Mouse (Mus musculus): ENCODE data around the gene Rras. TPM values are rescaled to one million over a fixed set of nuclear protein-coding genes. Genes with fewer than 3 reads are reported as not detected.
A peak's percentile ranks its signal among the peaks of the same experiment; 100 is the strongest.

Gene Rras
- polyA plus RNA-seq (2014; fragmentation: Nextera tagmentation; extraction: Ambion mirVana): 74.4 and 76.1 TPM in 2 replicates

DNA sequence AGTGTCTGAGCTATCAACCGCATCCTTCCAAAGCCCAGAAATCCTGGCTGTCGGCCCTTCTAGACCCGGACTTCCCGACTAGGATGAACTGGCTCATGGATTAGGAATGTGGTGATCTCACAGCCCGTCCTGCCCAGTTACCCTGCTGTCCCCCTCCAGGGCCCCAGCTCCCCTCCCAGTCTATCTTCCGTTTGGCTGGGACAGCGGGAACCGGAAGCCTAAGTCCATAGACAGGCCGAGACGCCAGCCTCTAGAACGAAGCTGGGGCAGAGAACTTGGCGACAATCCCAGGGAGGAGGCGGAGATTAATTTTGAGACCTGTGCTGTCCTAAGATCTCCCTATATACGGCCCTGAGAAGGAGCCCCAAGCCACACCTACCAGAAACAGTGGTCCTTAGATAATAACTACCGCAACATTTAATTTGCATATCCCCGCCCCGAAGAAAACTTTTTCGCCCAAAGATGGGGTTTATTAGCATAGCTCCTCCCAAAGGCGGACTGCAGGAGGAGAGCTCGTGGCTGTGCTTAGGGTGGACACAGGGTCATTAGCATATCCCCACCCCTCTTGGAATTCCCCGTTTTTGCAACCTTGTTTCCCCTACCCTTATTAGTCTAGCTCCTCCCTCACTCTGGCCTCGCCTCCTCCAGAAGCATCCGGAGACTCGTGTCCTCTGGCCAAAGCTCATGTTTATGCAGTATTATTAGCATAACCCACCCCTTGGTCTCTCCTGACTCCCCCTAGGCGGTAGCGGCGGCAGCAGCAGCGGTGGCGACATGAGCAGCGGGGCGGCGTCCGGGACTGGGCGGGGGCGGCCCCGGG is at the start of gene Rras:
Gene Rras (plus strand): TSS at position 720 of the 820 bp plus-strand sequence.
- H3K9me3 ChIP-seq (replicated peaks; ENCODE audit: control insufficient read depth, low read length): no peaks in the 10 kb centered on the region
- ATAC-seq (replicated peaks; ENCODE audit: insufficient number of reproducible peaks, low FRiP score, low TSS enrichment): peak; percentile 87
- H3K4me2 ChIP-seq: peak within 1 kb of the TSS; percentile 84
- peak within 1 kb of the TSS; percentile 80 for H3K9ac ChIP-seq (ENCODE audit: low read depth, low read length)
- peak within 1 kb of the TSS; percentile 99 for H3K27ac ChIP-seq (ENCODE audit: low read depth, low read length)
- H3K27me3 ChIP-seq (ENCODE audit: control insufficient read depth, insufficient read depth, low read length): no peaks in the 10 kb centered on the region
- H3K36me3 ChIP-seq (ENCODE audit: control insufficient read depth, insufficient read depth, low read length): peaks cover 6% of the 10 kb centered on the region
- WGBS (ENCODE audit: insufficient replicate concordance): under 1% methylated on average over 36 of the region's 36 CpGs
- H3K4me3 ChIP-seq (ENCODE audit: low read depth, low read length): peak within 1 kb of the TSS; percentile 94
- peaks cover 22% of the 10 kb centered on the region for H3K4me1 ChIP-seq (ENCODE audit: control insufficient read depth, insufficient read depth, low read length)

DNA sequence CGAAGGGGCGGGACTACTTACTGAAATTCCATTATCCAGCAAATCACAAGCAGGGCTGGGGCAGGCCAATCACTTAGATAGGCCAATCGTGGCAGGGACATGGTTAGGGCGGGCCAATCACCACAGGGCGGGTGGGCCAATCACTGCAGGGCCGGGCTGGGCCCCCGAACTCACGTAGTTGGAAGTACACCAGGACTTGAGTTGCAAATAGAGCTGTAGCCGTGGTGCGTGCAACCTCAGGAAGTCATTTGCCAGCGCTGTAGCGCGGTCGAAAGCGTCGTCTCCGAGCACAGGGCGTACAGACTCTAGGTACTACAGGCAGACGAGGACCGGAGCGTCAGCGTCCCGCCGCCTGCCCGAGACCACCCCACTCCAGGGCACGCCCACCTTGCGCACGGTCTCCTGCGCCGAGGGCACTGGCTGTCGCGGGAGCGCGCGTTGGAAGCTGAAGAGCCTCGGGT is 47.5 kb upstream of the Rras start:
- Histone ChIP-seq H3K27ac (ENCODE audit: low read depth, low read length) (peak overlapping the region; percentile 79; the same call in 1 of the 2 replicates), H3K9me3 (replicated peaks; ENCODE audit: control insufficient read depth, low read length) (no peaks in the 10 kb centered on the region), H3K9ac (ENCODE audit: low read depth, low read length) (peak overlapping the region; percentile 71), H3K4me3 (ENCODE audit: low read depth, low read length) (peak overlapping the region; percentile 59), H3K27me3 (ENCODE audit: control insufficient read depth, insufficient read depth, low read length) (no peaks in the 10 kb centered on the region), H3K4me2 (peak overlapping the region; percentile 65), H3K4me1 (ENCODE audit: control insufficient read depth, insufficient read depth, low read length) (peaks cover 9% of the 10 kb centered on the region; the same call in 1 of the 2 replicates), H3K36me3 (ENCODE audit: control insufficient read depth, insufficient read depth, low read length) (no peaks in the 10 kb centered on the region; the same call in 1 of the 2 replicates)
- under 1% methylated on average over 36 of the region's 36 CpGs for WGBS (ENCODE audit: insufficient replicate concordance)
- peak; percentile 93 for ATAC-seq (replicated peaks; ENCODE audit: insufficient number of reproducible peaks, low FRiP score, low TSS enrichment)

DNA sequence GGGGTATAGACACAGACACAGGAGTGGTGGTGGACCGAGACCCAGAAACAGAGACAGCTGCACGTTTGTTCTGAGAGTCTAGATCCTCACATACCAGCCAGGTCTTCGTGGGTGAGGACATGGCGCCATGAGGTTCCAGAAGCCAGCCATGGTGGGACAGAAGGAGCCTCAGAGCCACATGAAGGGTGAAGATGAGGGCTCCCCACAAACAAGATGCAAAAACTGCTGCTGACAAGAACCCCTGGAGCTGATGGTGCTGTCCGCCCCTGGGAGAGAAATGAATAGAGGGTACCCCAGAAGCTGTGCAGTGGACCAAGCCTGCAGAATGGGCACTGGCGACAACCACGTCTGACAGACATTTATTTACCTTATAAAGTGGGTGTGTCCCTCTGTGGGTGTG is 46.6 kb upstream of the Rras start:
- Histone ChIP-seq H3K27ac (ENCODE audit: low read depth, low read length) (no peak overlapping the region), H3K4me2 (peak overlapping the region; percentile 65), H3K36me3 (ENCODE audit: control insufficient read depth, insufficient read depth, low read length) (no peaks in the 10 kb centered on the region), H3K9ac (ENCODE audit: low read depth, low read length) (no peak overlapping the region; the same call in 1 of the 2 replicates), H3K4me3 (ENCODE audit: low read depth, low read length) (peak overlapping the region; percentile 59), H3K27me3 (ENCODE audit: control insufficient read depth, insufficient read depth, low read length) (no peaks in the 10 kb centered on the region), H3K4me1 (ENCODE audit: control insufficient read depth, insufficient read depth, low read length) (peaks cover 9% of the 10 kb centered on the region; the same call in 1 of the 2 replicates), H3K9me3 (replicated peaks; ENCODE audit: control insufficient read depth, low read length) (no peaks in the 10 kb centered on the region)
- whole genome bisulfite sequencing (ENCODE audit: insufficient replicate concordance): 72% methylated on average over 7 of the region's 7 CpGs
- no peak for ATAC-seq (replicated peaks; ENCODE audit: insufficient number of reproducible peaks, low FRiP score, low TSS enrichment)

DNA sequence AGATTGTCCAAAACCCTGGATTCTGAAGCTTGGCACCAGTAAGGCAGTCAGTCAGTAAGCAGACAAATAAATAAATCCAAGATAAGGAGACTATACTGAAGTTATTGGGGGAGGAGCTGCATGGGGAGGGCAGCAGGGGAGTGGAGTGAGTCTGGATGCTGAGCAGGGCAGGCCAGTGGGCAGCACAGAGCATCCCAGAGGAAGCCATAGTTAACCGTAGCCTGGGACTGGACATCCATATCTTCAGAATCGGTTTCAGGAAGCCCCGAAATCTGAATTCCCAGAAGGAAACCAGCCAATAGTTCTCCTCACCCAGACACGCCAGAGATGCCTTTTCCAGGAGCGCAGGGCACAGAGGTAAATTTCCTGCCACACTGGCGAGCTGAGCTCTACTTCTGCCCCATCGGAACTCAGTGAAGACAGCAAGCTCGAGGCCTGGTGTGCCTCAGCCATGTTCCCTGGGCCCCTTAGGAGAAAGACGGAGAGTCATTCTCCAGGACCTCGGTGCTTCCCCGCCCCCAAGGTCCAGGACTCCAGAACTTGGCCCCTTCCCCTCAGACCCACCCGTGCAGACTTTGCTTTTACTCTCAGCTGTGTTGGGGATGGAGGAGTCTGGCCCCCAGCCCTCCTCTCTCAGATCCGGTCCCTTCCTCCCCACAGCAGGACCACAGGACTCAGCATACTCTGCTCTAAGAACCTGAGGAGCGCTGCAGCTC is 44.2 kb upstream of the Rras start:
- Histone ChIP-seq H3K27ac (ENCODE audit: low read depth, low read length) (no peak overlapping the region), H3K4me2 (peak overlapping the region; percentile 64), H3K4me3 (ENCODE audit: low read depth, low read length) (peak overlapping the region; percentile 35), H3K27me3 (ENCODE audit: control insufficient read depth, insufficient read depth, low read length) (no peaks in the 10 kb centered on the region), H3K4me1 (ENCODE audit: control insufficient read depth, insufficient read depth, low read length) (peaks cover 9% of the 10 kb centered on the region; the same call in 1 of the 2 replicates), H3K9ac (ENCODE audit: low read depth, low read length) (peak overlapping the region; percentile 46), H3K9me3 (replicated peaks; ENCODE audit: control insufficient read depth, low read length) (no peaks in the 10 kb centered on the region), H3K36me3 (ENCODE audit: control insufficient read depth, insufficient read depth, low read length) (peaks cover 23% of the 10 kb centered on the region)
- ATAC-seq (replicated peaks; ENCODE audit: insufficient number of reproducible peaks, low FRiP score, low TSS enrichment): no peak
- 39% methylated on average over 14 of the region's 14 CpGs for WGBS (ENCODE audit: insufficient replicate concordance)

DNA sequence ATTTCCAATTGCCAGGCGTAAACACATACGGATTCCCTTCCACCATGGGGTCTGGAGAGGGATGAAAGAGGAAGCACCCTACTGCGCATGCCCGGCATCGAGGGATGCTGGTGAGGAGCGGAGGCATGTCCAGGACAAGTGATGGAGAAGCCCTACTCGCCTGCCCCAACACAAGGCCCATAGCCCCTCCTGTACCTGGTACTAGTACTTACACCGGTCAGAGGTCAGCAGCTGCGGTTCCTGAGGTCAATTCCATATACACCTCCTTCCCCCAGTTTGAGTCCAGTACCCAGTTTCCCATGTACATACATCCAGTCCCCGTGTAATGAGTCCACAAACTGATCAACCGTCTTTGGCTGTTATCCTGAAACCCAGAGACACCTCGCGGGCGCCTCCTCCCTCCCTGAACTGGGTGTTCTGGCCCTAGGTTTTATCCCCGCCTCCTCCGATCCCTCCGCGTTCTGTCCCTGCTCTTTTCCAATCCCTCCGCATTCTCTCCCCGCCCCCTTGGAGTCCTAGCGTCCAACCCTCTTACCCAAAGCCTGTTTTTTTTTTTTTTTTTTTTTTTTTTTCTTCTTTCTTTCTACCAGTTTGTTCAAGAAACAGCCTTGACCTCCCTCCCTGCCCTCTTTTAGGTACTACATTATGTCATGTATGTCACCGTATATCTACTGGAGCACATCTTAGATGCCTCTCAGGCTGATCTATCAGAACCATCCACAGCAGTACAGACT is 43.2 kb upstream of the Rras start, which contains the start of gene Cpt1c:
Gene Cpt1c (minus strand): TSS at position 469 of the 734 bp plus-strand sequence.
- Histone ChIP-seq H3K9ac (ENCODE audit: low read depth, low read length) (peak within 1 kb of the TSS; percentile 23), H3K27ac (ENCODE audit: low read depth, low read length) (peak within 1 kb of the TSS; percentile 8; the same call in 1 of the 2 replicates), H3K4me1 (ENCODE audit: control insufficient read depth, insufficient read depth, low read length) (peaks cover 9% of the 10 kb centered on the region; the same call in 1 of the 2 replicates), H3K36me3 (ENCODE audit: control insufficient read depth, insufficient read depth, low read length) (peaks cover 32% of the 10 kb centered on the region), H3K4me2 (peak within 1 kb of the TSS; percentile 64), H3K9me3 (replicated peaks; ENCODE audit: control insufficient read depth, low read length) (no peaks in the 10 kb centered on the region), H3K27me3 (ENCODE audit: control insufficient read depth, insufficient read depth, low read length) (no peaks in the 10 kb centered on the region), H3K4me3 (ENCODE audit: low read depth, low read length) (peak within 1 kb of the TSS; percentile 35)
- ATAC-seq (replicated peaks; ENCODE audit: insufficient number of reproducible peaks, low FRiP score, low TSS enrichment): no peak
- WGBS (ENCODE audit: insufficient replicate concordance): 4% methylated on average over 22 of the region's 22 CpGs

DNA sequence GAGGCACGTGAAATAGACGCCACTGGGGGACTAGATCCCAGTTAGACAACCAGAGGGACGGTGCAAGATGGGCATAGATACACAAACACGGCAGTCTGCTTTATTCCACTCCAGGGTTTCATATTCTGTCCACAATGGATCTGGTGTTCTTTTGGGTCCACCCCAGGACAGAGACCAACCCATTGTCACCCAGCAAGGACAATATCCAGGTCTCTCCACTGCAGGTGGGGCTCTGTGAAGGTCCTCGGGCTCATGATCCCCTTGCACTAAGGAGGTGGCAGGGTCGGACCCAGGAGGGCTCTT is 42.7 kb upstream of the Rras start:
- peaks cover 37% of the 10 kb centered on the region for H3K36me3 ChIP-seq (ENCODE audit: control insufficient read depth, insufficient read depth, low read length)
- H3K4me2 ChIP-seq: peak overlapping the region; percentile 64
- no peaks in the 10 kb centered on the region for H3K27me3 ChIP-seq (ENCODE audit: control insufficient read depth, insufficient read depth, low read length)
- 27% methylated on average over 6 of the region's 6 CpGs for WGBS (ENCODE audit: insufficient replicate concordance)
- H3K9me3 ChIP-seq (replicated peaks; ENCODE audit: control insufficient read depth, low read length): no peaks in the 10 kb centered on the region
- H3K27ac ChIP-seq (ENCODE audit: low read depth, low read length): no peak overlapping the region
- peaks cover 9% of the 10 kb centered on the region; the same call in 1 of the 2 replicates for H3K4me1 ChIP-seq (ENCODE audit: control insufficient read depth, insufficient read depth, low read length)
- H3K9ac ChIP-seq (ENCODE audit: low read depth, low read length): no peak overlapping the region
- no peak overlapping the region for H3K4me3 ChIP-seq (ENCODE audit: low read depth, low read length)
- no peak for ATAC-seq (replicated peaks; ENCODE audit: insufficient number of reproducible peaks, low FRiP score, low TSS enrichment)

DNA sequence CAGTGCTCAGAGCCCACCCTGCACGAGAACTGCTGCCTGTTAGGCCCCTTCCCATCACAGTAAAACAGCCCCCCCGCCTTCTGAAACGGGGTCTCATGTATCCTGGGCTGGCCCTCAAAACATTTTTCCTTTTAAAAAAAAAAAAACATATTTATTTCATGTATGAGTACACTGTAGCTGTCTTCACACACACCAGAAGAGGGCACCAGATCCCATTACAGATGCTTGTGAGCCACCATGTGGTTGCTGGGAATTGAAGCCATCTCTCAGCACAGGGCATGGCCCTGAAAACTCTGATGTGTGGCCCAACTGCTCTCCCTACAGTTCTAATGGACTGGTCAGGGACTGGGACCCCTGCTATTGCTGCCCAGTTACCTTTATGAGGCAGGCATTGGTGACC is 39.5 kb upstream of the Rras start:
- no peak overlapping the region for H3K27ac ChIP-seq (ENCODE audit: low read depth, low read length)
- H3K36me3 ChIP-seq (ENCODE audit: control insufficient read depth, insufficient read depth, low read length): peaks cover 59% of the 10 kb centered on the region
- no peak for ATAC-seq (replicated peaks; ENCODE audit: insufficient number of reproducible peaks, low FRiP score, low TSS enrichment)
- H3K27me3 ChIP-seq (ENCODE audit: control insufficient read depth, insufficient read depth, low read length): no peaks in the 10 kb centered on the region
- H3K4me2 ChIP-seq: no peak overlapping the region
- no peak overlapping the region for H3K9ac ChIP-seq (ENCODE audit: low read depth, low read length)
- H3K4me3 ChIP-seq (ENCODE audit: low read depth, low read length): no peak overlapping the region
- 91% methylated on average over 3 of the region's 3 CpGs for WGBS (ENCODE audit: insufficient replicate concordance)
- no peaks in the 10 kb centered on the region for H3K9me3 ChIP-seq (replicated peaks; ENCODE audit: control insufficient read depth, low read length)
- H3K4me1 ChIP-seq (ENCODE audit: control insufficient read depth, insufficient read depth, low read length): peaks cover 5% of the 10 kb centered on the region; the same call in 1 of the 2 replicates

DNA sequence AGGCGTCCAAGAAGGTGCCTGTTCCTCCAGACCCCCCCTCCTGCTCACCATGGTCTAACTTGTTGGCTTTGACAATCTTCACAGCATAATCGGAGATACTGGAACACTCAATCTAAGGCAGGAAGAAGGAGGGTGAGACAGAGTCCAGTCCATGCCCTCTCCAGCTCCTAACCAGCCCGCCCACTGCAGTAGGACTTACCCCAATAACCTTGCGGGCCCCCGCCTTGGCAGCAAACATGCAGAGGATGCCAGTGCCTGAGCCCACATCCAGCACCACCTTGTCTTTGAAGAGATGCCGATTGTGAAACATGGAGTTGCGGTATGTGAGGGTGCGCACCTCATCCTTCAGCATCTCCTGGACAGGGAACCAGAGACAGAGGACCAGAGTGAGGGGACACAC is 36.2 kb upstream of the Rras start:
- Histone ChIP-seq H3K4me1 (ENCODE audit: control insufficient read depth, insufficient read depth, low read length) (peaks cover 14% of the 10 kb centered on the region), H3K27me3 (ENCODE audit: control insufficient read depth, insufficient read depth, low read length) (no peaks in the 10 kb centered on the region), H3K9me3 (replicated peaks; ENCODE audit: control insufficient read depth, low read length) (no peaks in the 10 kb centered on the region), H3K9ac (ENCODE audit: low read depth, low read length) (no peak overlapping the region), H3K4me2 (no peak overlapping the region), H3K36me3 (ENCODE audit: control insufficient read depth, insufficient read depth, low read length) (peaks cover 56% of the 10 kb centered on the region), H3K4me3 (ENCODE audit: low read depth, low read length) (no peak overlapping the region), H3K27ac (ENCODE audit: low read depth, low read length) (no peak overlapping the region)
- WGBS (ENCODE audit: insufficient replicate concordance): 93% methylated on average over 8 of the region's 8 CpGs
- ATAC-seq (replicated peaks; ENCODE audit: insufficient number of reproducible peaks, low FRiP score, low TSS enrichment): no peak
